Mouse (Mus musculus): Measurements from ENCODE around the gene Dixdc1. TPM values are rescaled to one million over a fixed set of nuclear protein-coding genes. Genes with fewer than 3 reads are reported as not detected.

Dixdc1 gene
- polyA plus RNA-seq, 1 experiment from 2014 or later, result 37.9 TPM

GRCm38 (mm10) chr9:50693631-50694030, 45.7 kb downstream of the Dixdc1 start:
- 20% methylated on average over 10 of the region's 10 CpGs for WGBS
- H3K4me1 ChIP-seq, result peaks cover 22% of the 10 kb centered on the region
- no peak overlapping the region for H3K4me3 ChIP-seq
- no peak for ATAC-seq (replicated peaks)
- H3K9me3 ChIP-seq, result no peaks in the 10 kb centered on the region
- H3K27me3 ChIP-seq (replicated peaks), result no peaks in the 10 kb centered on the region
- H3K9ac ChIP-seq, result no peak overlapping the region
- no peak overlapping the region for H3K27ac ChIP-seq
- no peak overlapping the region for H3K4me2 ChIP-seq
- H3K36me3 ChIP-seq (replicated peaks), result peaks cover 14% of the 10 kb centered on the region; the same call in 1 of the 2 replicates

- 18% methylated on average over 13 of the region's 13 CpGs for WGBS
Observed at GRCm38 (mm10) chr9:50692626-50693580, 46.4 kb downstream of the Dixdc1 start.

GRCm38 (mm10) chr9:50686866-50687652, 52.3 kb downstream of the Dixdc1 start:
- 76% methylated on average over 6 of the region's 6 CpGs for WGBS
- H3K9ac ChIP-seq, result no peak overlapping the region
- H3K27me3 ChIP-seq (replicated peaks), result no peaks in the 10 kb centered on the region
- H3K9me3 ChIP-seq, result no peaks in the 10 kb centered on the region
- no peak overlapping the region for H3K4me3 ChIP-seq
- H3K27ac ChIP-seq, result no peak overlapping the region
- no peak overlapping the region for H3K4me2 ChIP-seq
- H3K4me1 ChIP-seq, result no peaks in the 10 kb centered on the region
- peaks cover 36% of the 10 kb centered on the region; the same call in 1 of the 2 replicates for H3K36me3 ChIP-seq (replicated peaks)
- ATAC-seq (replicated peaks), result no peak

More at GRCm38 (mm10) chr9:50692626-50693580, 46.4 kb downstream of the Dixdc1 start:
- H3K4me1 ChIP-seq, result peaks cover 18% of the 10 kb centered on the region
- no peak overlapping the region for H3K27ac ChIP-seq
- H3K9ac ChIP-seq, result no peak overlapping the region
- H3K9me3 ChIP-seq, result no peaks in the 10 kb centered on the region
- H3K27me3 ChIP-seq (replicated peaks), result no peaks in the 10 kb centered on the region
- H3K4me3 ChIP-seq, result no peak overlapping the region
- no peak for ATAC-seq (replicated peaks)
- H3K36me3 ChIP-seq (replicated peaks), result peaks cover 14% of the 10 kb centered on the region; the same call in 1 of the 2 replicates
- no peak overlapping the region for H3K4me2 ChIP-seq

- Histone ChIP-seq H3K9me3 (no peaks in the 10 kb centered on the region), H3K27ac (no peak overlapping the region), H3K36me3 (replicated peaks) (peaks cover 37% of the 10 kb centered on the region), H3K9ac (no peak overlapping the region), H3K4me3 (no peak overlapping the region), H3K27me3 (replicated peaks) (no peaks in the 10 kb centered on the region), H3K4me2 (no peak overlapping the region), H3K4me1 (no peaks in the 10 kb centered on the region)
- no peak for ATAC-seq (replicated peaks)
- WGBS, result 73% methylated on average over 7 of the region's 7 CpGs
Observed at GRCm38 (mm10) chr9:50681727-50682126, 57.6 kb downstream of the Dixdc1 start.

GRCm38 (mm10) chr9:50679406-50679805, 59.9 kb downstream of the Dixdc1 start:
- Histone ChIP-seq H3K4me2 (no peak overlapping the region), H3K9ac (no peak overlapping the region), H3K4me3 (no peak overlapping the region), H3K27me3 (replicated peaks) (no peaks in the 10 kb centered on the region), H3K27ac (no peak overlapping the region), H3K4me1 (no peaks in the 10 kb centered on the region), H3K9me3 (no peaks in the 10 kb centered on the region), H3K36me3 (replicated peaks) (peaks cover 41% of the 10 kb centered on the region)
- 80% methylated on average over 1 of the region's 1 CpGs for WGBS
- no peak for ATAC-seq (replicated peaks)

- 28% methylated on average over 1 of the region's 1 CpGs for WGBS
- H3K27ac ChIP-seq, result no peak overlapping the region
- H3K4me3 ChIP-seq, result no peak overlapping the region
- H3K9ac ChIP-seq, result no peak overlapping the region
- no peaks in the 10 kb centered on the region for H3K27me3 ChIP-seq (replicated peaks)
- H3K4me1 ChIP-seq, result no peaks in the 10 kb centered on the region
- H3K9me3 ChIP-seq, result no peaks in the 10 kb centered on the region
- ATAC-seq (replicated peaks), result no peak
- H3K36me3 ChIP-seq (replicated peaks), result peaks cover 11% of the 10 kb centered on the region; the same call in 1 of the 2 replicates
- H3K4me2 ChIP-seq, result no peak overlapping the region
Observed at GRCm38 (mm10) chr9:50674771-50675170, 64.5 kb downstream of the Dixdc1 start.

GRCm38 (mm10) chr9:50670690-50671089, 68.6 kb downstream of the Dixdc1 start:
- Histone ChIP-seq H3K36me3 (replicated peaks) (peaks cover 21% of the 10 kb centered on the region; the same call in 1 of the 2 replicates), H3K27me3 (replicated peaks) (no peaks in the 10 kb centered on the region), H3K4me3 (no peak overlapping the region), H3K4me2 (no peak overlapping the region), H3K4me1 (no peaks in the 10 kb centered on the region), H3K27ac (no peak overlapping the region), H3K9me3 (no peaks in the 10 kb centered on the region), H3K9ac (no peak overlapping the region)
- WGBS, result 30% methylated on average over 5 of the region's 5 CpGs
- ATAC-seq (replicated peaks), result 0 out of 2 replicates have a peak, but pooled peaks have one; percentile 58

- H3K4me2 ChIP-seq, result no peak overlapping the region
- WGBS, result 82% methylated on average over 8 of the region's 8 CpGs
- peaks cover 37% of the 10 kb centered on the region for H3K36me3 ChIP-seq (replicated peaks)
- no peak overlapping the region for H3K4me3 ChIP-seq
- H3K27ac ChIP-seq, result no peak overlapping the region
- no peaks in the 10 kb centered on the region for H3K27me3 ChIP-seq (replicated peaks)
- ATAC-seq (replicated peaks), result no peak
- no peaks in the 10 kb centered on the region for H3K4me1 ChIP-seq
- H3K9ac ChIP-seq, result no peak overlapping the region
- no peaks in the 10 kb centered on the region for H3K9me3 ChIP-seq
Observed at GRCm38 (mm10) chr9:50667579-50668498, 71.5 kb downstream of the Dixdc1 start.

GRCm38 (mm10) chr9:50666442-50666841, 72.9 kb downstream of the Dixdc1 start:
- H3K9ac ChIP-seq, result no peak overlapping the region
- ATAC-seq (replicated peaks), result no peak

GRCm38 (mm10) chr9:50664826-50665225, 74.5 kb downstream of the Dixdc1 start:
- no peak overlapping the region for H3K4me3 ChIP-seq
- H3K27ac ChIP-seq, result no peak overlapping the region
- H3K4me1 ChIP-seq, result peaks cover 7% of the 10 kb centered on the region
- H3K36me3 ChIP-seq (replicated peaks), result peaks cover 37% of the 10 kb centered on the region
- no peaks in the 10 kb centered on the region for H3K9me3 ChIP-seq
- H3K4me2 ChIP-seq, result no peak overlapping the region
- 93% methylated on average over 5 of the region's 5 CpGs for WGBS
- no peak for ATAC-seq (replicated peaks)
- H3K9ac ChIP-seq, result no peak overlapping the region
- H3K27me3 ChIP-seq (replicated peaks), result no peaks in the 10 kb centered on the region

More at GRCm38 (mm10) chr9:50666442-50666841, 72.9 kb downstream of the Dixdc1 start:
- WGBS, result 85% methylated on average over 6 of the region's 6 CpGs
- Histone ChIP-seq H3K4me2 (no peak overlapping the region), H3K4me3 (no peak overlapping the region), H3K4me1 (no peaks in the 10 kb centered on the region), H3K36me3 (replicated peaks) (peaks cover 37% of the 10 kb centered on the region), H3K27me3 (replicated peaks) (no peaks in the 10 kb centered on the region), H3K27ac (no peak overlapping the region), H3K9me3 (no peaks in the 10 kb centered on the region)

GRCm38 (mm10) chr9:50660431-50660830, 78.9 kb downstream of the Dixdc1 start:
- Histone ChIP-seq H3K4me1 (peaks cover 21% of the 10 kb centered on the region), H3K27ac (no peak overlapping the region; the same call in 1 of the 2 replicates), H3K4me3 (peak overlapping the region; percentile 68), H3K9me3 (no peaks in the 10 kb centered on the region), H3K27me3 (replicated peaks) (no peaks in the 10 kb centered on the region), H3K4me2 (peak overlapping the region; percentile 77), H3K36me3 (replicated peaks) (peaks cover 23% of the 10 kb centered on the region), H3K9ac (no peak overlapping the region; the same call in 1 of the 2 replicates)
- 17% methylated on average over 12 of the region's 12 CpGs for WGBS
- no peak for ATAC-seq (replicated peaks)
